10 mouse cellular contexts compared by ENCODE assay signal in genomic region chr13:46975031-46975551, GRCm38 (mm10). TPM values are rescaled to one million over a fixed set of nuclear protein-coding genes. Genes with fewer than 3 reads are reported as not detected.
DNase-seq lines count a peak whose midpoint lies in the region; ATAC-seq and TF ChIP-seq lines count a peak whose summit lies in the region.
"Had no signal": no experiment of that assay in that cellular context is flagged by ENCODE, and none has a peak within 500 bp of the region (broad histone marks: within the 10 kb centered on the region; RNA-seq: fewer than 3 reads in every experiment).

No protein-coding gene starts in this region.

- intact Hi-C loops in heart, postnatal 25 days (cut with DNase I), result no loop called here

- 51% methylated on average over 14 of the region's 14 CpGs for WGBS in heart, embryonic 15.5 days
- 10% methylated on average over 14 of the region's 14 CpGs for WGBS in hindbrain, embryonic 14.5 days
- WGBS in midbrain, embryonic 14.5 days, result 7% methylated on average over 13 of the region's 14 CpGs

- no peaks in the 10 kb centered on the region for H3K36me3 ChIP-seq in heart, embryonic 15.5 days
- H3K36me3 ChIP-seq in hindbrain, embryonic 14.5 days (replicated peaks; ENCODE audit: control insufficient read depth, insufficient read depth), result no peaks in the 10 kb centered on the region
- no peaks in the 10 kb centered on the region for H3K36me3 ChIP-seq in midbrain, embryonic 14.5 days (ENCODE audit: control insufficient read depth, insufficient read depth, low read length)

- no peaks in the 10 kb centered on the region for H3K9me3 ChIP-seq in heart, embryonic 15.5 days (replicated peaks)
- H3K9me3 ChIP-seq in hindbrain, embryonic 14.5 days (ENCODE audit: control insufficient read depth, low read length), result no peaks in the 10 kb centered on the region
- no peaks in the 10 kb centered on the region for H3K9me3 ChIP-seq in midbrain, embryonic 14.5 days (ENCODE audit: control insufficient read depth, low read length)

- H3K27me3 ChIP-seq in heart, embryonic 15.5 days, result no peaks in the 10 kb centered on the region
- H3K27me3 ChIP-seq in hindbrain, embryonic 14.5 days (ENCODE audit: control insufficient read depth, insufficient read depth, low read length), result no peaks in the 10 kb centered on the region
- no peaks in the 10 kb centered on the region for H3K27me3 ChIP-seq in midbrain, embryonic 14.5 days (ENCODE audit: control insufficient read depth, insufficient read depth, low read length)
- H3K27me3 ChIP-seq: CH12.LX had no signal

- no peak overlapping the region for H3K27ac ChIP-seq in heart, embryonic 15.5 days
- peak overlapping the region; percentile 78 for H3K27ac ChIP-seq in hindbrain, embryonic 14.5 days
- H3K27ac ChIP-seq in midbrain, embryonic 14.5 days (replicated peaks; ENCODE audit: low read depth, low read length), result peak overlapping the region; percentile 77

- H3K4me1 ChIP-seq in heart, embryonic 15.5 days (replicated peaks), result peaks cover 8% of the 10 kb centered on the region
- H3K4me1 ChIP-seq in hindbrain, embryonic 14.5 days (replicated peaks; ENCODE audit: control insufficient read depth, insufficient read depth, low read length), result peaks cover 8% of the 10 kb centered on the region; the same call in 1 of the 2 replicates
- H3K4me1 ChIP-seq in midbrain, embryonic 14.5 days (ENCODE audit: control insufficient read depth, insufficient read depth, low read length), result peaks cover 7% of the 10 kb centered on the region; the same call in 1 of the 2 replicates

- no peak for DNase-seq in heart, postnatal 25 days (ENCODE audit: low spot score)
- peak; percentile 92 for DNase-seq in brain, embryonic 14.5 days (ENCODE audit: low read depth)
- peak; percentile 73 for DNase-seq in hindbrain, embryonic 14.5 days (ENCODE audit: low spot score)
- peak; percentile 81 for DNase-seq in midbrain, embryonic 14.5 days
- DNase-seq in adrenal gland, adult 2 months, result no peak
- no peak for DNase-seq in left cerebral cortex, adult 8-10 months (ENCODE audit: low spot score in 2 of 2)
- DNase-seq in adipocyte (ENCODE audit: low spot score), result no peak
- DNase-seq: kidney, postnatal 14 days had no signal

- no peak for TF ChIP-seq POLR2A in brain, embryonic 14.5 days (IDR thresholded peaks at IDR 0.05; ENCODE audit: borderline replicate concordance, extremely low read depth, insufficient read depth, insufficient read length, poor library complexity, severe bottlenecking)

- no peak overlapping the region for H3K9ac ChIP-seq in heart, embryonic 15.5 days
- peak overlapping the region; percentile 55 for H3K9ac ChIP-seq in hindbrain, embryonic 14.5 days
- H3K9ac ChIP-seq in midbrain, embryonic 14.5 days (replicated peaks; ENCODE audit: low read length), result peak overlapping the region; percentile 47

- ATAC-seq in heart, embryonic 15.5 days (replicated peaks; ENCODE audit: insufficient number of reproducible peaks, insufficient read depth, low FRiP score, low read depth), result no peak
- ATAC-seq in hindbrain, embryonic 14.5 days (ENCODE audit: low FRiP score), result peak; percentile 95
- ATAC-seq in midbrain, embryonic 14.5 days (ENCODE audit: low FRiP score, low TSS enrichment), result peak; percentile 93

- TF ChIP-seq CTCF in brain, embryonic 14.5 days (IDR thresholded peaks at IDR 0.05; ENCODE audit: borderline replicate concordance, extremely low read depth, insufficient read depth, insufficient read length), result no peak

- no peak overlapping the region for H3K4me3 ChIP-seq in heart, embryonic 15.5 days
- peak overlapping the region; percentile 38 for H3K4me3 ChIP-seq in hindbrain, embryonic 14.5 days (replicated peaks; ENCODE audit: low read length)
- H3K4me3 ChIP-seq in midbrain, embryonic 14.5 days (replicated peaks; ENCODE audit: low read depth, low read length), result peak overlapping the region; percentile 38

- peak overlapping the region; percentile 19; the same call in 1 of the 2 replicates for H3K4me2 ChIP-seq in heart, embryonic 15.5 days
- H3K4me2 ChIP-seq in hindbrain, embryonic 14.5 days (replicated peaks), result peak overlapping the region; percentile 72
- peak overlapping the region; percentile 63 for H3K4me2 ChIP-seq in midbrain, embryonic 14.5 days (ENCODE audit: low read length)

RNA-seq across cellular contexts. Expression of gene Nhlrc1, which starts 39.6 kb away (rescaled TPM):
- polyA plus RNA-seq in heart, embryonic 15.5 days (2015; fragmentation: Nextera tagmentation; extraction: Ambion mirVana), result 3.8 and 4.2 TPM in 2 replicates
- total RNA-seq in heart, postnatal 25 days (2021), result 1 to 10 TPM; 5.6 to 6.2 TPM
- 10.1 and 11.3 TPM in 2 replicates for polyA plus RNA-seq in brain, embryonic 14.5 days (2012; rRNA removed)
- polyA plus RNA-seq in hindbrain, embryonic 14.5 days (2014; fragmentation: Nextera tagmentation; extraction: Ambion mirVana), result 15.3 and 20.7 TPM in 2 replicates
- polyA plus RNA-seq in midbrain, embryonic 14.5 days (2014; fragmentation: Nextera tagmentation; extraction: Ambion mirVana), result 16.3 and 16.7 TPM in 2 replicates
- 1 to 10 TPM; 3.1 to 7.5 TPM for total RNA-seq in adrenal gland, adult 2 months (2021)
- polyA plus RNA-seq in adrenal gland, adult 2 months (2012; rRNA removed), result 10.5 and 13.3 TPM in 2 replicates
- 10 to 100 TPM; 15.9 to 17.9 (median 17.3) TPM for total RNA-seq in left cerebral cortex, adult 8-10 months (2022)
- total RNA-seq: CH12.LX had no signal

RNA-seq across cellular contexts. Expression of gene Kif13a, which starts 45.4 kb away (rescaled TPM):
- 41.6 and 45.3 TPM in 2 replicates for polyA plus RNA-seq in heart, embryonic 15.5 days (2015; fragmentation: Nextera tagmentation; extraction: Ambion mirVana)
- total RNA-seq in heart, postnatal 25 days (2021), result 100 to 1,000 TPM; 109 to 118 TPM
- polyA plus RNA-seq in brain, embryonic 14.5 days (2012; rRNA removed), result 15.1 and 24.8 TPM in 2 replicates
- 14.3 and 15.0 TPM in 2 replicates for polyA plus RNA-seq in hindbrain, embryonic 14.5 days (2014; fragmentation: Nextera tagmentation; extraction: Ambion mirVana)
- polyA plus RNA-seq in midbrain, embryonic 14.5 days (2014; fragmentation: Nextera tagmentation; extraction: Ambion mirVana), result 10.2 and 14.2 TPM in 2 replicates
- total RNA-seq in adrenal gland, adult 2 months (2021), result 10 to 100 TPM; 26.0 to 40.6 TPM
- polyA plus RNA-seq in adrenal gland, adult 2 months (2012; rRNA removed), result 13.6 and 13.7 TPM in 2 replicates
- total RNA-seq in left cerebral cortex, adult 8-10 months (2022), result 10 to 100 TPM; 25.6 to 27.6 (median 26.7) TPM
- total RNA-seq: CH12.LX had no signal

Comparison
In these comparisons a context has a peak if more than half of its experiments do, and no peak if none do; other contexts are left out.
1. H3K4me2 ChIP-seq: peak in every context shown above with its lines; median percentile 72 in hindbrain, embryonic 14.5 days; 63 in midbrain, embryonic 14.5 days; 19 in heart, embryonic 15.5 days.
2. DNase-seq: peak in brain, embryonic 14.5 days (single experiment), hindbrain, embryonic 14.5 days (single experiment) and midbrain, embryonic 14.5 days (single experiment); none in heart, postnatal 25 days (single experiment), adrenal gland, adult 2 months (single experiment), left cerebral cortex, adult 8-10 months (0 of 2) and adipocyte (single experiment).